Mouse (Mus musculus) liver, postnatal 0 days (tissue): Measurements from ENCODE around the gene Glod4. TPM values are rescaled to one million over a fixed set of nuclear protein-coding genes. Genes with fewer than 3 reads are reported as not detected.

Experiments
- ATAC-seq: fragments of 200-750 bp; cut with Nextera tagmentation; 2 replicates; pipeline ENCODE4 v1.8.0; 2017; ENCODE audit warnings: mild to moderate bottlenecking, moderate library complexity
- DNase-seq: peaks from one replicate; pipeline ENCODE4 v3.0.0-alpha.2; 2016
- H3K27ac ChIP-seq: fragments of 300-500 bp; sonication (generic); 2 replicates; pipeline ENCODE4 v1.5.1; 2014; ENCODE audit warnings: antibody characterized with exemption, moderate library complexity, mild to moderate bottlenecking, low read depth
- H3K27me3 ChIP-seq: fragments of 300-500 bp; sonication (generic); 2 replicates; pipeline ENCODE4 v1.6.1; 2014; ENCODE audit warnings: low read length, control low read depth, mixed read lengths; ENCODE audit not compliant: insufficient read depth
- H3K36me3 ChIP-seq: fragments of 300-500 bp; sonication (generic); replicated peaks from 2 replicates; pipeline ENCODE4 v1.6.1; 2014; ENCODE audit warnings: mild to moderate bottlenecking, control low read depth, low read length, moderate library complexity, mixed read lengths; ENCODE audit not compliant: insufficient read depth
- H3K4me1 ChIP-seq: fragments of 300-500 bp; sonication (generic); 2 replicates; pipeline ENCODE4 v1.6.1; 2014; ENCODE audit warnings: antibody characterized with exemption, mild to moderate bottlenecking, control low read depth; ENCODE audit not compliant: insufficient read depth
- H3K4me2 ChIP-seq: fragments of 300-500 bp; sonication (generic); 2 replicates; pipeline ENCODE4 v1.6.1; 2014; ENCODE audit warnings: low read depth, mild to moderate bottlenecking, low read length, moderate library complexity, mixed read lengths
- H3K4me3 ChIP-seq: fragments of 300-500 bp; sonication (generic); 2 replicates; pipeline ENCODE4 v1.5.1; 2014; ENCODE audit warnings: low read depth, low read length
- H3K9ac ChIP-seq: fragments of 300-500 bp; sonication (generic); replicated peaks from 2 replicates; pipeline ENCODE4 v1.6.1; 2014; ENCODE audit warnings: mild to moderate bottlenecking, moderate library complexity
- H3K9me3 ChIP-seq: fragments of 300-500 bp; sonication (generic); 2 replicates; pipeline ENCODE4 v1.6.1; 2016; ENCODE audit warnings: mild to moderate bottlenecking, control low read depth, low read length, mixed read lengths
- CTCF ChIP-seq: sonication (generic); IDR thresholded peaks from 2 replicates; pipeline ENCODE4 v1.5.1; 2016; ENCODE audit warnings: antibody characterized with exemption, low read depth
- EP300 ChIP-seq: IDR thresholded peaks from 2 replicates; pipeline ENCODE4 v1.6.1; 2016; ENCODE audit warnings: antibody characterized with exemption, low read depth, mild to moderate bottlenecking
- WGBS: fragments of 180-500 bp; shearing (Covaris S2); extraction: QIAGEN DNeasy Blood & Tissue Kit; methylation state at CpG from one replicate; pipeline ENCODE4 v1.1.7; 2014; ENCODE audit not compliant: insufficient replicate concordance; 5-methylcytosine and 5-hydroxymethylcytosine counted together
- polyA plus RNA-seq: library from polyadenylated mRNA; unstranded; fragments of >200 nt; fragmentation: Nextera tagmentation; extraction: Ambion mirVana; gene quantifications from 2 replicates; pipeline ENCODE4 v1.2.1, GENCODE M21; 2015

Glod4 gene
- polyA plus RNA-seq, result 41.8 and 43.6 TPM in 2 replicates

DNA sequence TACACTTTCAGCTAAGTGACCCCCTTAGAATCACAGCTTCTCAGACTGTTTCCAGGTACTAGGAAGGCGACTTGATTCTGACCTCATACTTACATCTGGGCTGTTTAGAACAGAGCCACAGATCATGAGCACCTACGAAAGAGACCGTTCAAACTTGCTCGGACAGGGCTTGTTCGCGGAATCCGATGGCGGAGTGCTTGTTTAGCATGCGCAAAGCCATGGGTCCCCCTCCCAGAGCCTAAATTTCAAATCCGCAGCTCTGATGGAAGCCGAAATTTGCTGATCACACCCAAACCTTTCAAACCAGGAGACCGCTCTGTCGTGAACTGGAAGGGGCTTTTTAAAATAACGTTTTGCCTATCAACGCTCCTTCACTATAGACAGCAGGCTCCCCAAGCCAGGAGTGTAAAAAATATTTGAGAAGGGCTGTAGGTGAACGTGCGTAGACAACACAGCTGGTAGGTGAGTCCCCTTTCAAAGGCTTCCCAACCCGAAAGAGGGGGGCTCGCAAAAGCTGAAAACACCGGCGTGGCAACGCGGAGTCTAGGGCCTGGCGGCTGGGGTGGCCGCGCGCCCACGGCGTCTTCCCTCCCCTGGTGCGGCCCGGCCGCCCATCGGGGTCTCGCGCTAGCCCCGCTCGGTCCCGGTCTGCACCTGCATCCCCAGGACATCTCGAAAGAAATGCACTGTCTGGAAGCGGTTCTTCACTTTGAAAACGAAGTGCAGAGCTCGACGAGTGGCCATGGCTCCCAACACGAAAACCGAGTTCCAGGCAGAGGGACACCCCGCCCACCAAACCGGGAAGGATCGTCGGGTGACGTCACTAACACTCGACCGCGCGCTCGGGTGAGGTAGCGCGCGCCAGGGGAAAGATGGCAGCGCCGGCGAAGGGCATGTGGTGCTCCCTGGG is at the start of gene Glod4, which contains the start of gene Mrm3:
Glod4 (minus strand) TSS at position 825 of the 910 bp plus-strand sequence.
Mrm3 (plus strand) TSS at position 815 of the 910 bp plus-strand sequence.
- Histone ChIP-seq H3K9me3 (no peaks in the 10 kb centered on the region), H3K4me3 (peak within 1 kb of the TSS; percentile 75), H3K27ac (peak within 1 kb of the TSS; percentile 35; the same call in 1 of the 2 replicates), H3K4me2 (peak within 1 kb of the TSS; percentile 90), H3K27me3 (no peaks in the 10 kb centered on the region), H3K9ac (peak within 1 kb of the TSS; percentile 84), H3K36me3 (peaks cover 13% of the 10 kb centered on the region; the same call in 1 of the 2 replicates), H3K4me1 (peaks cover 10% of the 10 kb centered on the region)
- ATAC-seq, result peak; percentile 96
- DNase-seq, result peak; percentile 94
- under 1% methylated on average over 61 of the region's 61 CpGs for WGBS
- TF ChIP-seq CTCF, result no peak
- no peak for TF ChIP-seq EP300

- Histone ChIP-seq H3K36me3 (no peaks in the 10 kb centered on the region), H3K27me3 (no peaks in the 10 kb centered on the region), H3K4me3 (no peak overlapping the region), H3K9ac (no peak overlapping the region), H3K4me1 (peaks cover 2% of the 10 kb centered on the region; the same call in 1 of the 2 replicates), H3K27ac (peak overlapping the region; percentile 40), H3K9me3 (no peaks in the 10 kb centered on the region), H3K4me2 (no peak overlapping the region)
- WGBS, result 81% methylated on average over 6 of the region's 6 CpGs
- no peak for DNase-seq
- TF ChIP-seq EP300 (no peak), CTCF (no peak)
- no peak for ATAC-seq
Measured at GRCm38 (mm10) chr11:76292831-76293230, 49.3 kb upstream of the Glod4 start.

DNA sequence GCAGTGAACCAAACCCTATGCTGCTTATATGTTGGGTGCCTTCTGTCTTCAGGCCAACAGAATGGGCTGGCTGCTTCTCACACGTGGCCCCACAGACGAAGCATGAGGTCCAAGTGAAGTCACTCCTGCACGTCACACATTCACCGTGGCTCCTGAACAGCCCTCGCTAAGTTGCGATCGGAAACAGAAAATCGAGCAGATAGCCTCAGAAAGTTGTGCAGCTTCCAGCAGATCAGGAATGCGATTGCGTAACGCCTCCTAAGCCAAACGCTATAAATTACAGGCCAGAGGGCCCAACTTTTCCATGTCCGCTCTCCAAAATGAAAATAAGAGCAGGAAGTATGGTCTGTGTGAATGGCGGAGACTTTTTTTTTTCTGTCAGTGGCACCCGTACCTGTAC is 48.9 kb upstream of the Glod4 start:
- no peak overlapping the region for H3K9ac ChIP-seq
- TF ChIP-seq CTCF (no peak), EP300 (no peak)
- no peaks in the 10 kb centered on the region for H3K27me3 ChIP-seq
- H3K4me1 ChIP-seq, result peaks cover 4% of the 10 kb centered on the region; the same call in 1 of the 2 replicates
- no peak for ATAC-seq
- WGBS, result 47% methylated on average over 15 of the region's 15 CpGs
- H3K9me3 ChIP-seq, result no peaks in the 10 kb centered on the region
- no peak for DNase-seq
- H3K4me2 ChIP-seq, result no peak overlapping the region
- H3K27ac ChIP-seq, result peak overlapping the region; percentile 40
- H3K36me3 ChIP-seq, result no peaks in the 10 kb centered on the region
- no peak overlapping the region for H3K4me3 ChIP-seq

- H3K36me3 ChIP-seq, result no peaks in the 10 kb centered on the region
- no peak for TF ChIP-seq EP300
- TF ChIP-seq CTCF, result no peak
- peaks cover 4% of the 10 kb centered on the region; the same call in 1 of the 2 replicates for H3K4me1 ChIP-seq
- 71% methylated on average over 4 of the region's 4 CpGs for WGBS
- H3K9ac ChIP-seq, result no peak overlapping the region
- H3K9me3 ChIP-seq, result no peaks in the 10 kb centered on the region
- no peak overlapping the region for H3K4me3 ChIP-seq
- H3K27me3 ChIP-seq, result no peaks in the 10 kb centered on the region
- ATAC-seq (no peak), DNase-seq (no peak)
- H3K4me2 ChIP-seq, result no peak overlapping the region
- H3K27ac ChIP-seq, result peak overlapping the region; percentile 40
Measured at GRCm38 (mm10) chr11:76291960-76292359, 48.4 kb upstream of the Glod4 start.

DNA sequence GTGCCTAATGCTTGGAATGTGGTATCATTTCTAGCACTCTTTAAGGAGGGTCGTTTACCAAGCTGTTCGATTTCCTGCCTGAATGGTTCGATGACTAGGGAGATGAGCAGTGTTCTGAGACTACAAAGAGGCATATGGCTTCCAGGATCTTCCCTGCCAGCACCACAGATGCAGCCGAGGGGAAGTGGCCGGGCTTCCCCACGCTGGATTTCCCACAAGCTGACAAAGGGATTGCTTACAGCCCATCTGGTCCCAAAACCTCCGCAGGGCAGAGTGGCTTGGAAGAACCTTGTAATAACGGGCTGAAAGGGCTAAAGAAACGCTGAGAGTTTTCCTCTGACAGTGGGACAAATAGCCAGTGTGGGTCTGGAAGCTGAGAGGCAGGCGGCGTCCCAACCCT is 46.8 kb upstream of the Glod4 start:
- DNase-seq, result no peak
- Histone ChIP-seq H3K27ac (no peak overlapping the region), H3K9ac (no peak overlapping the region), H3K4me1 (peaks cover 4% of the 10 kb centered on the region; the same call in 1 of the 2 replicates), H3K4me2 (no peak overlapping the region), H3K27me3 (no peaks in the 10 kb centered on the region), H3K9me3 (no peaks in the 10 kb centered on the region), H3K36me3 (no peaks in the 10 kb centered on the region), H3K4me3 (no peak overlapping the region)
- WGBS, result 60% methylated on average over 11 of the region's 11 CpGs
- no peak for TF ChIP-seq CTCF
- no peak for TF ChIP-seq EP300
- no peak for ATAC-seq

- DNase-seq (no peak), ATAC-seq (no peak)
- Histone ChIP-seq H3K4me3 (no peak overlapping the region), H3K27me3 (no peaks in the 10 kb centered on the region), H3K4me2 (no peak overlapping the region), H3K4me1 (peaks cover 4% of the 10 kb centered on the region; the same call in 1 of the 2 replicates), H3K27ac (no peak overlapping the region), H3K9ac (no peak overlapping the region), H3K36me3 (no peaks in the 10 kb centered on the region), H3K9me3 (no peaks in the 10 kb centered on the region)
- WGBS, result 83% methylated on average over 6 of the region's 6 CpGs
- TF ChIP-seq CTCF, result no peak
- TF ChIP-seq EP300, result no peak
Measured at GRCm38 (mm10) chr11:76288645-76289044, 45.1 kb upstream of the Glod4 start.
